ENCODE assay signal across 8 mouse cellular contexts in genomic region chr12:11456213-11456612, GRCm38 (mm10). TPM values are rescaled to one million over a fixed set of nuclear protein-coding genes. Genes with fewer than 3 reads are reported as not detected.
DNase-seq lines count a peak whose midpoint lies in the region; ATAC-seq and TF ChIP-seq lines count a peak whose summit lies in the region.

No protein-coding gene starts in this region.

- peak overlapping the region; percentile 93 for H3K4me2 ChIP-seq in heart, embryonic 16.5 days (ENCODE audit: low read depth, low read length)
- H3K4me2 ChIP-seq in liver, postnatal 0 days (ENCODE audit: low read depth, low read length), result peak overlapping the region; percentile 68

- no peaks in the 10 kb centered on the region for H3K36me3 ChIP-seq in heart, embryonic 10.5 days
- H3K36me3 ChIP-seq in ES-E14 (ENCODE audit: control insufficient read depth, insufficient read depth, low read length, poor library complexity, severe bottlenecking), result no peaks in the 10 kb centered on the region
- no peaks in the 10 kb centered on the region for H3K36me3 ChIP-seq in heart, embryonic 16.5 days (ENCODE audit: control insufficient read depth, insufficient read depth)
- H3K36me3 ChIP-seq in liver, postnatal 0 days (replicated peaks; ENCODE audit: insufficient read depth, low read length), result no peaks in the 10 kb centered on the region

- no peaks in the 10 kb centered on the region for H3K4me1 ChIP-seq in heart, embryonic 10.5 days
- no peaks in the 10 kb centered on the region for H3K4me1 ChIP-seq in ES-E14 (ENCODE audit: control insufficient read depth in 2 of 2, insufficient read depth in 2 of 2, low read length in 2 of 2, poor library complexity in 1 of 2)
- H3K4me1 ChIP-seq in heart, embryonic 16.5 days (ENCODE audit: control insufficient read depth, insufficient read depth, low read length), result no peaks in the 10 kb centered on the region
- H3K4me1 ChIP-seq in liver, postnatal 0 days (ENCODE audit: insufficient read depth), result peaks cover 5% of the 10 kb centered on the region

- H3K9me3 ChIP-seq in heart, embryonic 10.5 days, result no peaks in the 10 kb centered on the region
- no peaks in the 10 kb centered on the region for H3K9me3 ChIP-seq in ES-E14 (ENCODE audit: control insufficient read depth, insufficient read depth, low read depth, low read length)
- no peaks in the 10 kb centered on the region for H3K9me3 ChIP-seq in heart, embryonic 16.5 days (replicated peaks; ENCODE audit: control insufficient read depth, low read length)
- H3K9me3 ChIP-seq in liver, postnatal 0 days (ENCODE audit: low read length), result no peaks in the 10 kb centered on the region

- no peaks in the 10 kb centered on the region for H3K27me3 ChIP-seq in heart, embryonic 10.5 days (ENCODE audit: insufficient read depth, poor library complexity, severe bottlenecking)
- no peaks in the 10 kb centered on the region; the same call in 1 of the 2 replicates for H3K27me3 ChIP-seq in heart, embryonic 16.5 days (ENCODE audit: control insufficient read depth, insufficient read depth, low read length)
- peaks cover 14% of the 10 kb centered on the region for H3K27me3 ChIP-seq in liver, postnatal 0 days (ENCODE audit: insufficient read depth, low read length)

- peak overlapping the region; percentile 73; the same call in 1 of the 2 replicates for H3K27ac ChIP-seq in heart, embryonic 10.5 days
- no peak overlapping the region for H3K27ac ChIP-seq in ES-E14 (ENCODE audit: insufficient read depth, low read depth, low read length, poor library complexity, severe bottlenecking)
- H3K27ac ChIP-seq in heart, embryonic 16.5 days (ENCODE audit: low read length), result no peak overlapping the region
- H3K27ac ChIP-seq in liver, postnatal 0 days (ENCODE audit: low read depth), result no peak overlapping the region

- WGBS in heart, embryonic 10.5 days, result 3% methylated on average over 11 of the region's 11 CpGs
- 3% methylated on average over 11 of the region's 11 CpGs for WGBS in heart, embryonic 16.5 days
- WGBS in liver, postnatal 0 days (ENCODE audit: insufficient replicate concordance), result 5% methylated on average over 11 of the region's 11 CpGs

- intact Hi-C loops in heart, postnatal 36 days (cut with DNase I), result no loop called here

- no peak for TF ChIP-seq EP300 in liver, postnatal 0 days (IDR thresholded peaks at IDR 0.05; ENCODE audit: low read depth)

- DNase-seq in heart, embryonic 10.5 days (ENCODE audit: low spot score), result no peak
- no peak for DNase-seq in heart, postnatal 36 days
- no peak for DNase-seq in ES-E14 (ENCODE audit: low read depth, low spot score)
- no peak for DNase-seq in liver, postnatal 0 days
- no peak for DNase-seq in adrenal gland, adult (ENCODE audit: inconsistent age in 2 of 2, low spot score in 1 of 2)
- DNase-seq in spleen, postnatal 4 days (ENCODE audit: low spot score in 2 of 2), result no peak
- DNase-seq in yolk sac, embryonic 10.5 days (ENCODE audit: low spot score), result no peak

- no peak for TF ChIP-seq CTCF in liver, postnatal 0 days (IDR thresholded peaks at IDR 0.05; ENCODE audit: low read depth)

- peak overlapping the region; percentile 58 for H3K9ac ChIP-seq in ES-E14 (ENCODE audit: insufficient read depth, low read depth, low read length, poor library complexity, severe bottlenecking)
- peak overlapping the region; percentile 69 for H3K9ac ChIP-seq in heart, embryonic 16.5 days (ENCODE audit: low read length)
- H3K9ac ChIP-seq in liver, postnatal 0 days (replicated peaks), result peak overlapping the region; percentile 13; the same call in 1 of the 2 replicates

- in situ Hi-C loops in ES-E14 (cut with MboI; ENCODE audit: low sequenced_read_pairs in 2 of 2, unreplicated experiment in 2 of 2), result no loop called here

- H3K4me3 ChIP-seq in heart, embryonic 10.5 days, result peak overlapping the region; percentile 69
- peak overlapping the region; percentile 64 to 71 for H3K4me3 ChIP-seq in ES-E14 (ENCODE audit: insufficient read depth in 1 of 2, low read depth in 1 of 2, low read length in 2 of 2, poor library complexity in 1 of 2, severe bottlenecking in 1 of 2)
- H3K4me3 ChIP-seq in heart, embryonic 16.5 days (ENCODE audit: low read length), result peak overlapping the region; percentile 61
- H3K4me3 ChIP-seq in liver, postnatal 0 days (ENCODE audit: low read depth, low read length), result peak overlapping the region; percentile 40

- 0 out of 2 replicates have a peak, but pooled peaks have one; percentile 16 for ATAC-seq in heart, embryonic 16.5 days (replicated peaks; ENCODE audit: extremely low read depth, insufficient read depth, low FRiP score)
- peak; percentile 15; the same call in 1 of the 2 replicates for ATAC-seq in liver, postnatal 0 days

TF ChIP-seq in ES-E14, 5 proteins besides CTCF, POLR2A, EP300 and RAD21:
- TF ChIP-seq MAFK (IDR thresholded peaks at IDR 0.05; ENCODE audit: insufficient read depth, low read depth, low read length), result no peak

RNA-seq across cellular contexts. Expression of gene Rad51ap2, which starts 0.3 kb away (rescaled TPM):
- polyA plus RNA-seq in heart, embryonic 10.5 days (2016; fragmentation: Nextera tagmentation; extraction: Ambion mirVana), result 0.30 and 0.33 TPM in 2 replicates
- total RNA-seq in heart, postnatal 36 days (2021), result not detected
- total RNA-seq in ES-E14 (2012; rRNA removed), result 0.18 and 0.21 TPM in 2 replicates
- polyA plus RNA-seq in heart, embryonic 16.5 days (2015; fragmentation: Nextera tagmentation; extraction: Ambion mirVana), result 0.17 and 0.18 TPM in 2 replicates
- polyA plus RNA-seq in liver, postnatal 0 days (2015; fragmentation: Nextera tagmentation; extraction: Ambion mirVana), result not detected in 2 replicates

RNA-seq across cellular contexts. Expression of gene Vsnl1, which starts 19.8 kb away (rescaled TPM):
- polyA plus RNA-seq in heart, embryonic 10.5 days (2016; fragmentation: Nextera tagmentation; extraction: Ambion mirVana), result 6.3 and 22.3 TPM in 2 replicates
- total RNA-seq in heart, postnatal 36 days (2021), result under 1 TPM; 0.33 to 0.43 TPM
- not detected in 2 replicates for total RNA-seq in ES-E14 (2012; rRNA removed)
- polyA plus RNA-seq in heart, embryonic 16.5 days (2015; fragmentation: Nextera tagmentation; extraction: Ambion mirVana), result 6.6 and 13.1 TPM in 2 replicates
- polyA plus RNA-seq in liver, postnatal 0 days (2015; fragmentation: Nextera tagmentation; extraction: Ambion mirVana), result not detected in 2 replicates

Comparison
In these comparisons a context has a peak if more than half of its experiments do, and no peak if none do; other contexts are left out.
1. H3K9ac ChIP-seq: peak in every context shown above with its lines; median percentile 69 in heart, embryonic 16.5 days; 58 in ES-E14; 13 in liver, postnatal 0 days.